Mouse (Mus musculus) MEL-GATA-1-ER (cell line): ENCODE measurements around the gene Gm9603.
"Not testable (repeated sequence)": the region's sequence is repeated elsewhere in the genome, so short reads cannot be mapped to it uniquely, and the experiment has no call there.

Experiments
- DNase-seq: peaks from one replicate; pipeline ENCODE4 v3.0.0-alpha.2; 2012; ENCODE audit warnings: low read depth; ENCODE audit errors: extremely low read depth

Gene Gm9603

DNA sequence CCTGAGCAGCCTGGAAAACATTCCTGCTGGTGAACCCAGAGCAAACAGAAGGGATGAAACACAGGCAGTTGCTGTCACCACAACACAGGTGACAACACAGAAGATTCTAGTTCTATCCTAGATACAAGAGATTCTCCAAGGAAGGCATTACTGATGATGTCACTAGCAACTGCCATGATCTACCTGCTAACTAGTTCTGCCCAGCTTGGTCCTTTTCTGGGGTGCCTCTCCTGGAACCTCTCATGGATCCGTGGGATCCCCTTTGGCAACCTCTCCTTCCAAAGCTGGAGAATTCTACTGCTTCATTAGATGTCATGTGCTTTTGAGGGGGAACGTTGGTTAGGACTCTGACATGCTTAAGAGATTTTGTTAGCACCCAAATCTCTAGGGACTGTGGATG is at the start of gene Gm9603:
Gm9603 (minus strand) TSS at position 101 of the 400 bp plus-strand sequence.
- DNase-seq: not testable (repeated sequence)

DNA sequence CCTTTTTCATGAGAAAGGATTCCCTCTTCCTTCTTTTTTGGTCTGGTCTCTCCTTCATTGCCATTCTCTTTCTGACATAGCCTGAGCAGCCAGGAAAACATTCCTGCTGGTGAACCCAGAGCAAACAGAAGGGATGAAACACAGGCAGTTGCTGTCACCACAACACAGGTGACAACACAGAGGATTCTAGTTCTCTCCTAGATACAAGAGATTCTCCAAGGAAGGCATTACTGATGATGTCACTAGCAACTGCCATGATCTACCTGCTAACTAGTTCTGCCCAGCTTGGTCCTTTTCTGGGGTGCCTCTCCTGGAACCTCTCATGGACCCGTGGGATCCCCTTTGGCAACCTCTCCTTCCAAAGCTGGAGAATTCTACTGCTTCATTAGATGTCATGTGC is 54.3 kb downstream of the Gm9603 start, which contains the start of gene Gm8265:
Gm8265 (minus strand) TSS at position 101 of the 400 bp plus-strand sequence.
- DNase-seq: not testable (repeated sequence)
